Mouse (Mus musculus) liver, postnatal 0 days (tissue): ENCODE data around the gene Arpp19. TPM values are rescaled to one million over a fixed set of nuclear protein-coding genes. Genes with fewer than 3 reads are reported as not detected.

ENCODE experiments used
- ATAC-seq: fragments of 200-750 bp; cut with Nextera tagmentation; 2 replicates; pipeline ENCODE4 v1.8.0; 2017; ENCODE audit warnings: mild to moderate bottlenecking, moderate library complexity
- DNase-seq: peaks from one replicate; pipeline ENCODE4 v3.0.0-alpha.2; 2016
- H3K27ac ChIP-seq: fragments of 300-500 bp; sonication (generic); 2 replicates; pipeline ENCODE4 v1.5.1; 2014; ENCODE audit warnings: antibody characterized with exemption, moderate library complexity, mild to moderate bottlenecking, low read depth
- H3K27me3 ChIP-seq: fragments of 300-500 bp; sonication (generic); 2 replicates; pipeline ENCODE4 v1.6.1; 2014; ENCODE audit warnings: low read length, control low read depth, mixed read lengths; ENCODE audit not compliant: insufficient read depth
- H3K36me3 ChIP-seq: fragments of 300-500 bp; sonication (generic); replicated peaks from 2 replicates; pipeline ENCODE4 v1.6.1; 2014; ENCODE audit warnings: mild to moderate bottlenecking, control low read depth, low read length, moderate library complexity, mixed read lengths; ENCODE audit not compliant: insufficient read depth
- H3K4me1 ChIP-seq: fragments of 300-500 bp; sonication (generic); 2 replicates; pipeline ENCODE4 v1.6.1; 2014; ENCODE audit warnings: antibody characterized with exemption, mild to moderate bottlenecking, control low read depth; ENCODE audit not compliant: insufficient read depth
- H3K4me2 ChIP-seq: fragments of 300-500 bp; sonication (generic); 2 replicates; pipeline ENCODE4 v1.6.1; 2014; ENCODE audit warnings: low read depth, mild to moderate bottlenecking, low read length, moderate library complexity, mixed read lengths
- H3K4me3 ChIP-seq: fragments of 300-500 bp; sonication (generic); 2 replicates; pipeline ENCODE4 v1.5.1; 2014; ENCODE audit warnings: low read depth, low read length
- H3K9ac ChIP-seq: fragments of 300-500 bp; sonication (generic); replicated peaks from 2 replicates; pipeline ENCODE4 v1.6.1; 2014; ENCODE audit warnings: mild to moderate bottlenecking, moderate library complexity
- H3K9me3 ChIP-seq: fragments of 300-500 bp; sonication (generic); 2 replicates; pipeline ENCODE4 v1.6.1; 2016; ENCODE audit warnings: mild to moderate bottlenecking, control low read depth, low read length, mixed read lengths
- CTCF ChIP-seq: sonication (generic); IDR thresholded peaks from 2 replicates; pipeline ENCODE4 v1.5.1; 2016; ENCODE audit warnings: antibody characterized with exemption, low read depth
- EP300 ChIP-seq: IDR thresholded peaks from 2 replicates; pipeline ENCODE4 v1.6.1; 2016; ENCODE audit warnings: antibody characterized with exemption, low read depth, mild to moderate bottlenecking
- WGBS: fragments of 180-500 bp; shearing (Covaris S2); extraction: QIAGEN DNeasy Blood & Tissue Kit; methylation state at CpG from one replicate; pipeline ENCODE4 v1.1.7; 2014; ENCODE audit not compliant: insufficient replicate concordance; 5-methylcytosine and 5-hydroxymethylcytosine counted together
- polyA plus RNA-seq: library from polyadenylated mRNA; unstranded; fragments of >200 nt; fragmentation: Nextera tagmentation; extraction: Ambion mirVana; gene quantifications from 2 replicates; pipeline ENCODE4 v1.2.1, GENCODE M21; 2015

Gene Arpp19
- polyA plus RNA-seq, 1 experiment from 2014 or later = 189 TPM

GRCm38 (mm10) chr9:75077191-75077590 is 39.8 kb downstream of the Arpp19 start:
- TF ChIP-seq EP300 (no peak), CTCF (no peak)
- H3K9me3 ChIP-seq = no peaks in the 10 kb centered on the region
- no peaks in the 10 kb centered on the region for H3K36me3 ChIP-seq
- H3K27me3 ChIP-seq = no peaks in the 10 kb centered on the region; the same call in none of the 2 replicates
- no peaks in the 10 kb centered on the region for H3K4me1 ChIP-seq
- no peak overlapping the region for H3K27ac ChIP-seq
- no peak overlapping the region for H3K4me3 ChIP-seq
- DNase-seq = no peak
- no peak overlapping the region for H3K4me2 ChIP-seq
- no peak for ATAC-seq
- H3K9ac ChIP-seq = no peak overlapping the region

DNA sequence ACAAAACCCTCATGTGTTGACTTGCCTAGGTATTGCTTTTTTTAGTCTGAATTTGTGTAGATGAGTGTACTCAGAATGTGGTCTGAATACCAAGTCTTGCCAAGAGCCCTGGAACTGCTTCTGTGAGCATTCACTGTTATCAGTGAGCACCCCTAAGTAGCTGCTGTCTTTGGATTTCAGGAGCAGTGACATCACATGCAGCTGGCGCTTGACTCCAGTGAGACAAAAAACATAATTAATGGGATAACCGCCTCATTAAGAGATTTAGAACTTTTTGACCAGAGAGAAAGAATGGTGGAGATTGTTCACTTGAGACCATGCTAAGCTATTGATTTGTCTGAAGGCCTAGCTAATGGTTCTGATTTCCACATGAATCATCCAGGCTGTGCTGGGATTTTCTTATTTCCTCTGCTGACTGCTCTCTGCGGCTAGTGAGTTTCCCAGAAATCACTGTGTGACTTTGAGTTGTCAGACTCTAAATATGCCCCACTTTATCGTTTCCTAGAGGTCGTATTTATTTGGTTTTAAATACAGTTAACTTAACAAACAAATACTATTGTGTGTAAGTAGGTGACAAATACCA is 47.9 kb downstream of the Arpp19 start:
- H3K4me2 ChIP-seq = no peak overlapping the region
- H3K4me1 ChIP-seq = no peaks in the 10 kb centered on the region
- ATAC-seq (no peak), DNase-seq (no peak)
- H3K27ac ChIP-seq = no peak overlapping the region
- no peaks in the 10 kb centered on the region for H3K36me3 ChIP-seq
- H3K9me3 ChIP-seq = no peaks in the 10 kb centered on the region
- TF ChIP-seq EP300 = no peak
- TF ChIP-seq CTCF = no peak
- H3K4me3 ChIP-seq = no peak overlapping the region
- 61% methylated on average over 5 of the region's 5 CpGs for WGBS
- H3K27me3 ChIP-seq = no peaks in the 10 kb centered on the region
- no peak overlapping the region for H3K9ac ChIP-seq

- Histone ChIP-seq H3K27me3 (no peaks in the 10 kb centered on the region), H3K9me3 (no peaks in the 10 kb centered on the region), H3K4me3 (no peak overlapping the region), H3K36me3 (no peaks in the 10 kb centered on the region), H3K4me2 (no peak overlapping the region), H3K27ac (no peak overlapping the region), H3K9ac (no peak overlapping the region), H3K4me1 (no peaks in the 10 kb centered on the region)
- TF ChIP-seq EP300 (no peak), CTCF (no peak)
- DNase-seq (no peak), ATAC-seq (no peak)
- 73% methylated on average over 2 of the region's 2 CpGs for WGBS
Measured at GRCm38 (mm10) chr9:75087823-75088222, 50.4 kb downstream of the Arpp19 start.

- Histone ChIP-seq H3K9ac (no peak overlapping the region), H3K36me3 (no peaks in the 10 kb centered on the region), H3K27ac (no peak overlapping the region), H3K27me3 (no peaks in the 10 kb centered on the region), H3K4me2 (no peak overlapping the region), H3K9me3 (no peaks in the 10 kb centered on the region), H3K4me3 (no peak overlapping the region), H3K4me1 (no peaks in the 10 kb centered on the region)
- no peak for TF ChIP-seq CTCF
- no peak for TF ChIP-seq EP300
- ATAC-seq (no peak), DNase-seq (no peak)
- WGBS = 57% methylated on average over 3 of the region's 3 CpGs
Measured at GRCm38 (mm10) chr9:75089285-75089684, 51.9 kb downstream of the Arpp19 start.

GRCm38 (mm10) chr9:75092134-75092533 is 54.7 kb downstream of the Arpp19 start:
- Histone ChIP-seq H3K4me3 (no peak overlapping the region), H3K4me2 (no peak overlapping the region), H3K27me3 (no peaks in the 10 kb centered on the region), H3K9ac (no peak overlapping the region), H3K27ac (no peak overlapping the region), H3K9me3 (no peaks in the 10 kb centered on the region), H3K4me1 (no peaks in the 10 kb centered on the region), H3K36me3 (no peaks in the 10 kb centered on the region)
- 57% methylated on average over 1 of the region's 1 CpGs for WGBS
- no peak for DNase-seq
- no peak for TF ChIP-seq EP300
- no peak for TF ChIP-seq CTCF
- no peak for ATAC-seq

GRCm38 (mm10) chr9:75094762-75095161 is 57.3 kb downstream of the Arpp19 start:
- ATAC-seq (no peak), DNase-seq (no peak)
- H3K27ac ChIP-seq = no peak overlapping the region
- 35% methylated on average over 3 of the region's 3 CpGs for whole genome bisulfite sequencing
- H3K4me1 ChIP-seq = no peaks in the 10 kb centered on the region
- H3K9ac ChIP-seq = no peak overlapping the region
- H3K36me3 ChIP-seq = no peaks in the 10 kb centered on the region
- H3K27me3 ChIP-seq = no peaks in the 10 kb centered on the region
- no peaks in the 10 kb centered on the region for H3K9me3 ChIP-seq
- no peak overlapping the region for H3K4me2 ChIP-seq
- TF ChIP-seq EP300 (no peak), CTCF (no peak)
- H3K4me3 ChIP-seq = no peak overlapping the region

DNA sequence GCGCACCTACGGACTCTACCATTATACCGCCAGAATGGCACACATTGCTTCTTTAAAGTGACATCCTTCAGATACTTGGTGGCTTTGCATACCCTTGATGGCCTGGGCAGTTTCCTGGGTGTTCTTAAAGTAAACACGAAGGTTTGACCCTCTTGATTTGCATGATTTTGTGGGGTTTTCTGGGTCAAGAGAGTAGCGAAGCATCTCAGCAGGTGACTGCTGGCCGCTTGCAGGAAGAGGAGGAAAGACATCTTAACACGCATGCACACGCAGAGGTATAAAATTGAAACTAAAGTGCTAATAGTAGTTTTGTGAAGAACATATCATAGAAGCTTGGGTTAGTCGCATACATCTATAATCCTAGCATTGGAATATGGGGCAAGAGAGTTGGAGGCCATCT is 61.5 kb downstream of the Arpp19 start:
- Histone ChIP-seq H3K9me3 (no peaks in the 10 kb centered on the region), H3K4me1 (no peaks in the 10 kb centered on the region), H3K27ac (no peak overlapping the region), H3K27me3 (no peaks in the 10 kb centered on the region), H3K4me2 (no peak overlapping the region), H3K9ac (no peak overlapping the region), H3K36me3 (no peaks in the 10 kb centered on the region), H3K4me3 (no peak overlapping the region)
- TF ChIP-seq CTCF (no peak), EP300 (no peak)
- DNase-seq = no peak
- 88% methylated on average over 9 of the region's 9 CpGs for WGBS
- no peak for ATAC-seq
